Mouse (Mus musculus) bone marrow, adult 2 months (tissue): ENCODE data around the gene Smco3.

Experiments used
- CTCF ChIP-seq: fragments of 200-500 bp; IDR thresholded peaks from 2 replicates; pipeline ENCODE4 v1.5.1; 2011; ENCODE audit warnings: low read length, control low read depth; ENCODE audit not compliant: control insufficient read depth, insufficient read depth
- POLR2A ChIP-seq: fragments of 200-500 bp; IDR thresholded peaks from 2 replicates; pipeline ENCODE4 v1.6.1; 2011; ENCODE audit warnings: low read depth, mild to moderate bottlenecking, control low read depth, low read length, borderline replicate concordance; ENCODE audit not compliant: control insufficient read depth

- TF ChIP-seq CTCF (no peak), POLR2A (no peak)
Measured at GRCm38 (mm10) chr6:136815381-136815780, 19.9 kb downstream of the Smco3 start.
